Mouse (Mus musculus) layer of hippocampus, adult 2 months (tissue): ENCODE measurements at regions not wholly inside any gene's neighbourhood (a gene's known extent, or its start where the extent isn't known, plus 50 kb on each side); places are given as distances from the start of the nearest gene placed in this dataset.
A peak's percentile ranks its signal among the peaks of the same experiment; 100 is the strongest.

ENCODE experiments used
- DNase-seq, 2 experiments: peaks; one replicate each; pipeline ENCODE4 v3.0.0; 2022; ENCODE audit warnings: low spot score in 2 of 2
- H3K27ac ChIP-seq: fragments of 200-600 bp; 2 replicates; pipeline ENCODE4 v1.8.1; 2022
- H3K4me3 ChIP-seq: fragments of 200-600 bp; 2 replicates; pipeline ENCODE4 v1.8.1; 2022; ENCODE audit warnings: mild to moderate bottlenecking
- CTCF ChIP-seq: fragments of 200-600 bp; conservative IDR thresholded peaks from 2 replicates; pipeline ENCODE4 v1.8.1; 2022; ENCODE audit warnings: antibody characterized with exemption, mild to moderate bottlenecking, moderate library complexity

DNA sequence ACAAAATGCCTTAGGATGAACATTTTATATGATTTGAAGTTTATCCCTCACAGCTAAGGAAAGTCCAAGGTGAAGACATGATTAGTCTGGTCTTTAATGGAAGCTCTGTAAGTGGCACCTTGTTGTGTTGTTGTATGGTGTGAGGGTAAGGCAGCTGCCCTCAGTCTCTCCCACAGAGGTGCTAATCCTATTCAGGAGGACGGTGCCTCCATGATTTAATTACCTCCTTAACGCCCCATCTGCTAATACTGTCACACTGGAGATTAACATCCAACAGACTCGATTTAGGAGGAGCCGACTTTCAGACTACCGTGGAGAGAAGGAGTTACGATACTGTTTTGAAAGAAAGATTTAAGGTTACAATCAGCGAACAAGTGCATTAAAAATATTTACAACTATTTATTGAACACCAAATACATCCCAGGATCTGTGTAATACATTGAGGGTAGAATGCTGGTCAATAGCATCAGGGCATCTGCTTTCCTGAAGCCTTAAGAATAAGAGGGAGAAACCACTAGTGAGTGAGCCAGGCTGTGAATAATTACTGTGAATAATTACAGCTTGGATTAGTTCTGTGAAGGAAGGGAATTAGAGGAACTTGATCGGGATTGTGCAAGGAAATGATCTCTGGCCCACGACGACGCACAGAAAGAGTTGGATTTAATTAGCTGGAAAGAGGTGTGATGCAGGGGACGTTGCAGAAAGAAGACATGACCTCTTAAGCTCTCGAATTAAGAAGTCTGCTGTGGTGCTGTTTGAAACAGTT, 63.0 kb upstream of the Fam241a start:
- H3K27ac ChIP-seq, result no peak overlapping the region
- no peak overlapping the region for H3K4me3 ChIP-seq
- TF ChIP-seq CTCF, result no peak
- no peak for DNase-seq

GRCm38 (mm10) chr3:127954856-127955255, 58.7 kb upstream of the Fam241a start:
- no peak for TF ChIP-seq CTCF
- H3K27ac ChIP-seq, result no peak overlapping the region
- H3K4me3 ChIP-seq, result no peak overlapping the region
- DNase-seq, result peak; percentile 27 to 60

DNA sequence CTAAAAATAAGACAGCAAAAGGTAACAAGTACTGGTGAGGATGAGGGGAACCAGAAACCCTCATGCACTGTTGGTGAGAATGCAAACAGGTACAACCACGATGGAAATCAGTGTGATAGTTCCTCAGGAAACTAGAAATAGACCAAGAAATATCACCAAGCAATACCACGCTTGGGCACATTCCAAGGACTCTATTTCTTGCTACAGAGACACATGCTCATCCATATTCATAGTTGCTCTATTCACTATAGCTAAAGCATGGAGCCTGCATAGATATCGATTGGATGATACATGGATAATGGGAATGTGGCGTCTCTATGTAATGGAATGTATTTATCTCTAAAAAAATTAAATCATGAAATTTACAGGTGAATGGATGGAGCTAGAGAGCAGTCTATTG, 57.5 kb upstream of the Fam241a start:
- H3K27ac ChIP-seq, result no peak overlapping the region
- TF ChIP-seq CTCF, result no peak
- peak in 1 of 2 experiments; percentile 25 for DNase-seq
- H3K4me3 ChIP-seq, result no peak overlapping the region

DNA sequence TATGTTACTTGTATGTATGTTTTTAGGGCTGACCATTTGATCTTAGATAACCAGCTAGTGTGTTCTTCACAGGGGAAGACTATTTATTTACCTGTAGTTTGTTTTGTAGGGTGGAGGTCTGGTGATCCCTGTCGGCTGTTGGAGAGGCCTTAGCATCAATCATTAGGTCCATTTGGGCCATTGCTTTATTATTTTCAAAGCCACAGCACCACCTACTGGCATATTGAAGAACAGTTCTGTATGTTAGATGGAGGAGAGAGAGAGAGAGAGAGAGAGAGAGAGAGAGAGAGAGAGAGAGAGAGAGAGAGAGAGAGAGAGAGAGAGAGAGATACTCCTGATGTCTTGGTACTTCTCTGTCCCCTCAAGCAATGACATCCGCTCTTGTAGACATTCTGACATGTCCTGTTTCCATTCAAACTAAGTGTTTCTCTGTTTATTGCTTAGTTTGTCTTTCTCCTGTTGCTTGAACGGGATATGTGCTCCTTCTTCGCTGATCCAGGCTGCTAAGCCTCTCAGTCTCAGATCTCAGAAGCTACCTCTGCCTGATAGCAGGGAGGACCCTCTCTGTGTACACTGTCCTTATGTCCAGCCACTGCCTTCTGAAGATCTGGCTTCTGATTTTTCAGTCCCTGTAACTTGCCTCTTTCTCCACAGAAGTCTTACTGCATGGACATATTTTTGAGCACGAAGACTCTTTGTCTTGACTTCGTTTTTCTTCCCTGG, 52.9 kb upstream of the Fam241a start:
- peak; percentile 65 to 76 for DNase-seq
- Histone ChIP-seq H3K27ac (no peak overlapping the region), H3K4me3 (no peak overlapping the region)
- peak; percentile 74 for TF ChIP-seq CTCF

- no peak for DNase-seq
- no peak for TF ChIP-seq CTCF
- Histone ChIP-seq H3K27ac (no peak overlapping the region), H3K4me3 (no peak overlapping the region)
These were observed 52.2 kb upstream of the Fam241a start for GRCm38 (mm10) chr3:127948326-127948725.
